In the genomic region with DNA sequence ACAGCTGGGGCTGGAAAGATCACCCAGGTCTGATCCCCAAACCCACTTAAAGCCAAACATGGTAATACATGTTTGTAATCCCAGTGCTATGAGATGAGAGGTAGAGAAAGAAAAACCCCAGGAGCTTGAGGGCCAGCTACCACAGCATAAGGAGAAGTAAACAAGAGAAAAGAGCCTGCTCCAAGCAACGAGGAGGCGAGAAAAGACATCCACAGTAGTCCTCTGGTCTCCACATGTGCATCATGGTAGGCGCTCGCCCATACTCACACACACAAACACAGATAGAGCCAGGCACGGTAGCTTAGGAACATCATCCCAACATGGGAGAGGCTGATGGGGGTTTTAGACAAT, we compare ENCODE assay signal across 10 mouse cellular contexts. TPM values are rescaled to one million over a fixed set of nuclear protein-coding genes. Genes with fewer than 3 reads are reported as not detected.
DNase-seq lines count a peak whose midpoint lies in the region; ATAC-seq and TF ChIP-seq lines count a peak whose summit lies in the region.
"Had no signal": no experiment of that assay in that cellular context is flagged by ENCODE, and none has a peak within 500 bp of the region (broad histone marks: within the 10 kb centered on the region; RNA-seq: fewer than 3 reads in every experiment).

No protein-coding gene starts in this region.

- no peak for TF ChIP-seq POLR2A in small intestine, adult 2 months (IDR thresholded peaks at IDR 0.05; ENCODE audit: low read depth, low read length)

- DNase-seq in embryonic facial prominence, embryonic 10.5 days (ENCODE audit: low spot score) = no peak
- no peak for DNase-seq in hindbrain, embryonic 14.5 days (ENCODE audit: low spot score)
- DNase-seq in hindbrain, embryonic 10.5 days (ENCODE audit: low spot score) = no peak
- DNase-seq in neural tube, embryonic 10.5 days (ENCODE audit: extremely low spot score, low spot score) = no peak
- DNase-seq in ovary, adult 18-20 months (ENCODE audit: low spot score) = no peak
- DNase-seq: cerebellum, postnatal 36 days had no signal

- peaks cover 29% of the 10 kb centered on the region for H3K4me1 ChIP-seq in embryonic facial prominence, embryonic 12.5 days
- peaks cover 41% of the 10 kb centered on the region for H3K4me1 ChIP-seq in embryonic facial prominence, embryonic 10.5 days
- H3K4me1 ChIP-seq in hindbrain, embryonic 14.5 days (replicated peaks; ENCODE audit: control insufficient read depth, insufficient read depth, low read length) = peaks cover 27% of the 10 kb centered on the region
- H3K4me1 ChIP-seq in hindbrain, embryonic 10.5 days (replicated peaks) = peaks cover 38% of the 10 kb centered on the region
- peaks cover 43% of the 10 kb centered on the region for H3K4me1 ChIP-seq in neural tube, embryonic 13.5 days (replicated peaks)
- H3K4me1 ChIP-seq in small intestine, adult 2 months (ENCODE audit: control insufficient read depth, insufficient read depth, insufficient read length, low read length) = peaks cover 23% of the 10 kb centered on the region

- no peak overlapping the region for H3K9ac ChIP-seq in embryonic facial prominence, embryonic 12.5 days
- no peak overlapping the region for H3K9ac ChIP-seq in hindbrain, embryonic 14.5 days
- H3K9ac ChIP-seq in neural tube, embryonic 13.5 days = peak overlapping the region; percentile 51; the same call in 1 of the 2 replicates

- H3K27me3 ChIP-seq in embryonic facial prominence, embryonic 12.5 days = no peaks in the 10 kb centered on the region
- H3K27me3 ChIP-seq in embryonic facial prominence, embryonic 10.5 days (replicated peaks; ENCODE audit: low read depth, poor library complexity, severe bottlenecking) = no peaks in the 10 kb centered on the region
- no peaks in the 10 kb centered on the region for H3K27me3 ChIP-seq in hindbrain, embryonic 14.5 days (ENCODE audit: control insufficient read depth, insufficient read depth, low read length)
- no peaks in the 10 kb centered on the region for H3K27me3 ChIP-seq in hindbrain, embryonic 10.5 days (ENCODE audit: insufficient read depth, poor library complexity, severe bottlenecking)
- no peaks in the 10 kb centered on the region for H3K27me3 ChIP-seq in neural tube, embryonic 13.5 days
- no peaks in the 10 kb centered on the region for H3K27me3 ChIP-seq in small intestine, adult 2 months (ENCODE audit: control insufficient read depth, insufficient read depth, low read length)

- no peaks in the 10 kb centered on the region for H3K9me3 ChIP-seq in embryonic facial prominence, embryonic 12.5 days
- no peaks in the 10 kb centered on the region for H3K9me3 ChIP-seq in embryonic facial prominence, embryonic 10.5 days
- H3K9me3 ChIP-seq in hindbrain, embryonic 14.5 days (ENCODE audit: control insufficient read depth, low read length) = no peaks in the 10 kb centered on the region
- H3K9me3 ChIP-seq in hindbrain, embryonic 10.5 days = no peaks in the 10 kb centered on the region
- no peaks in the 10 kb centered on the region for H3K9me3 ChIP-seq in neural tube, embryonic 13.5 days

- H3K4me2 ChIP-seq in embryonic facial prominence, embryonic 12.5 days (replicated peaks) = peak overlapping the region; percentile 75; the same call in 1 of the 2 replicates
- peak overlapping the region; percentile 81; the same call in 1 of the 2 replicates for H3K4me2 ChIP-seq in hindbrain, embryonic 14.5 days (replicated peaks)
- H3K4me2 ChIP-seq in neural tube, embryonic 13.5 days = peak overlapping the region; percentile 79; the same call in 1 of the 2 replicates

- H3K27ac ChIP-seq in embryonic facial prominence, embryonic 12.5 days = no peak overlapping the region; the same call in 1 of the 2 replicates
- no peak overlapping the region for H3K27ac ChIP-seq in embryonic facial prominence, embryonic 10.5 days (replicated peaks)
- H3K27ac ChIP-seq in hindbrain, embryonic 14.5 days = no peak overlapping the region
- H3K27ac ChIP-seq in hindbrain, embryonic 10.5 days = no peak overlapping the region
- H3K27ac ChIP-seq in neural tube, embryonic 13.5 days (replicated peaks) = peak overlapping the region; percentile 28
- H3K27ac ChIP-seq in small intestine, adult 2 months (ENCODE audit: insufficient read depth, low read depth, low read length) = 0 out of 2 replicates have a peak overlapping the region, but pooled peaks have one; percentile 7

- no peak overlapping the region for H3K4me3 ChIP-seq in embryonic facial prominence, embryonic 12.5 days
- H3K4me3 ChIP-seq in embryonic facial prominence, embryonic 10.5 days = no peak overlapping the region
- H3K4me3 ChIP-seq in hindbrain, embryonic 14.5 days (replicated peaks; ENCODE audit: low read length) = no peak overlapping the region
- H3K4me3 ChIP-seq in hindbrain, embryonic 10.5 days = no peak overlapping the region
- no peak overlapping the region for H3K4me3 ChIP-seq in neural tube, embryonic 13.5 days
- no peak overlapping the region for H3K4me3 ChIP-seq in small intestine, adult 2 months (ENCODE audit: low read depth, low read length)

- no peak for ATAC-seq in embryonic facial prominence, embryonic 12.5 days (ENCODE audit: insufficient number of reproducible peaks, insufficient read depth, low FRiP score, low TSS enrichment)
- no peak for ATAC-seq in hindbrain, embryonic 14.5 days (ENCODE audit: low FRiP score)
- no peak for ATAC-seq in neural tube, embryonic 13.5 days (ENCODE audit: low read depth)
- ATAC-seq: forebrain, embryonic 16.5 days had no signal

- TF ChIP-seq CTCF in small intestine, adult 2 months (IDR thresholded peaks at IDR 0.05; ENCODE audit: extremely low read depth, insufficient read length, insufficient replicate concordance, low read depth, low read length) = no peak

- H3K36me3 ChIP-seq in embryonic facial prominence, embryonic 12.5 days = no peaks in the 10 kb centered on the region
- H3K36me3 ChIP-seq in embryonic facial prominence, embryonic 10.5 days (replicated peaks) = peaks cover 30% of the 10 kb centered on the region
- H3K36me3 ChIP-seq in hindbrain, embryonic 14.5 days (replicated peaks; ENCODE audit: control insufficient read depth, insufficient read depth) = peaks cover 17% of the 10 kb centered on the region
- H3K36me3 ChIP-seq in hindbrain, embryonic 10.5 days = peaks cover 34% of the 10 kb centered on the region
- peaks cover 26% of the 10 kb centered on the region for H3K36me3 ChIP-seq in neural tube, embryonic 13.5 days
- peaks cover 8% of the 10 kb centered on the region for H3K36me3 ChIP-seq in small intestine, adult 2 months (ENCODE audit: control insufficient read depth, insufficient read depth, low read length)

- 74% methylated on average over 5 of the region's 5 CpGs for WGBS in embryonic facial prominence, embryonic 12.5 days
- 86% methylated on average over 5 of the region's 5 CpGs for WGBS in embryonic facial prominence, embryonic 10.5 days
- 88% methylated on average over 5 of the region's 5 CpGs for WGBS in hindbrain, embryonic 14.5 days
- 92% methylated on average over 5 of the region's 5 CpGs for WGBS in hindbrain, embryonic 10.5 days
- 89% methylated on average over 5 of the region's 5 CpGs for WGBS in neural tube, embryonic 13.5 days
- 79% methylated on average over 5 of the region's 5 CpGs for WGBS in small intestine, adult 2 months

RNA-seq across cellular contexts. Expression of a gene that starts 2.3 kb away (rescaled TPM):
- 15.7 and 19.8 TPM in 2 replicates for polyA plus RNA-seq in embryonic facial prominence, embryonic 12.5 days (2016; fragmentation: Nextera tagmentation; extraction: Ambion mirVana)
- 27.9 and 32.3 TPM in 2 replicates for polyA plus RNA-seq in embryonic facial prominence, embryonic 10.5 days (2016; fragmentation: Nextera tagmentation; extraction: Ambion mirVana)
- 26.0 and 28.2 TPM in 2 replicates for polyA plus RNA-seq in hindbrain, embryonic 14.5 days (2014; fragmentation: Nextera tagmentation; extraction: Ambion mirVana)
- polyA plus RNA-seq in hindbrain, embryonic 10.5 days (2016; fragmentation: Nextera tagmentation; extraction: Ambion mirVana) = 30.5 and 34.7 TPM in 2 replicates
- polyA plus RNA-seq in neural tube, embryonic 13.5 days (2015; fragmentation: Nextera tagmentation; extraction: Ambion mirVana) = 20.3 and 22.8 TPM in 2 replicates
- 12.5 and 19.5 TPM in 2 replicates for polyA plus RNA-seq in small intestine, adult 2 months (2012; rRNA removed)

RNA-seq across cellular contexts. Expression of a gene that starts 2.8 kb away (rescaled TPM):
- polyA plus RNA-seq in embryonic facial prominence, embryonic 12.5 days (2016; fragmentation: Nextera tagmentation; extraction: Ambion mirVana) = 56.1 and 59.7 TPM in 2 replicates
- polyA plus RNA-seq in embryonic facial prominence, embryonic 10.5 days (2016; fragmentation: Nextera tagmentation; extraction: Ambion mirVana) = 56.2 and 58.4 TPM in 2 replicates
- 91.6 and 99.4 TPM in 2 replicates for polyA plus RNA-seq in hindbrain, embryonic 14.5 days (2014; fragmentation: Nextera tagmentation; extraction: Ambion mirVana)
- 62.5 and 67.9 TPM in 2 replicates for polyA plus RNA-seq in hindbrain, embryonic 10.5 days (2016; fragmentation: Nextera tagmentation; extraction: Ambion mirVana)
- 86.4 and 93.2 TPM in 2 replicates for polyA plus RNA-seq in neural tube, embryonic 13.5 days (2015; fragmentation: Nextera tagmentation; extraction: Ambion mirVana)
- 127 and 214 TPM in 2 replicates for polyA plus RNA-seq in small intestine, adult 2 months (2012; rRNA removed)

Comparison
In these comparisons a context has a peak if more than half of its experiments do, and no peak if none do; other contexts are left out.
1. H3K27ac ChIP-seq: peak in neural tube, embryonic 13.5 days (single experiment) and small intestine, adult 2 months (single experiment); none in embryonic facial prominence, embryonic 12.5 days (single experiment), embryonic facial prominence, embryonic 10.5 days (single experiment), hindbrain, embryonic 14.5 days (single experiment) and hindbrain, embryonic 10.5 days (single experiment).
2. Peak in every context shown above with its lines, with median percentiles within 50 percentile points of each other: H3K4me2 ChIP-seq.